Comparison of ENCODE assay signal across 8 mouse cellular contexts in the genomic region with DNA sequence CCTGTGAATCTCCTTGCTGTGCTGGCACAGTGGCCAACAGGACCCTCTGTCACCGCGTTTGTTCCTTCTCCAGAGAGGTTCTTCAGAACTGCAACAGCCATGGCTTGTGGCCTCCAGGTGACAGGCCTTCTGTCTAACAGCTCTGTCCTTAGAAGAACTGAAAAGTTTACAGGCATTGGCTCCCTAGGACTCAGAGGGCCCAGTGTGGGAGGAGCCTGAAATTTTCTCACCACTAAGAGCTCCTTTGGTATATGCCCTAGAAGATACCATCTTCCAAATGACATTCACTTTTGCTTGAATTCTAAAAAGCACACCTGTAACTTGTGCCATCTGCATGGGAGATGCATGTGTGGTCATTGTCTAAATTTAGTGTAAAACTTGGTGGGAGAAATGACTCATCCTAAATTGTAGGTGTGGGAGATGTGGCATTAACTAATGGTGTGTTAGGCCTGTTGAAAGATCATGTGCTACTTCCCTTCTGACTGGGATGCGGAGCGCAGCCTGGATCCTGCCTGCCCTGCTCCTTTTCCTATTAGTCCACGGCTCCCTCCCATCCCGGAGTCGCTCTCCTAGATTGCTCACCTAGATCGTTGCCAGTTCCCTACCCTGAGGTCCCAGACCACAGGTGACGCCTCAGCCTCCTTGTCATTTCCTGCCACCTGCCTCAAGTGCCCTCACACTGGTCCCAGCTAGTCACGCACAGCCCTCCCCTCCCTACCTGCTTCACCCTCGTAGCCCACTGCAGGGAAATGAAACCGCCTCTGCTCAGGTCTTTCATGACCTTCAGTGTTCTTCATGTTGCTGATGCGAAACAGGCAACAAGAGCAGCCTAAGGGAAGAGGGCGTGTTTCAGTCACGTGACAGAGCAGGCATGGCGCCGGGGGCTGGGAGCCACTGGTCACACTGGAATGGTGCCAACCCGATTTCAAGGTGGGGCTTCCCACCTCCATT. TPM values are rescaled to one million over a fixed set of nuclear protein-coding genes. Genes with fewer than 3 reads are reported as not detected.
DNase-seq lines count a peak whose midpoint lies in the region; ATAC-seq lines count a peak whose summit lies in the region.

No protein-coding gene starts in this region.

- peak overlapping the region; percentile 59; the same call in 1 of the 2 replicates for H3K27ac ChIP-seq in heart, embryonic 10.5 days
- peak overlapping the region; percentile 67 for H3K27ac ChIP-seq in embryonic facial prominence, embryonic 12.5 days
- H3K27ac ChIP-seq in hindbrain, embryonic 15.5 days (replicated peaks): peak overlapping the region; percentile 65
- peak overlapping the region; percentile 91 for H3K27ac ChIP-seq in lung, embryonic 15.5 days

- H3K9me3 ChIP-seq in heart, embryonic 10.5 days: no peaks in the 10 kb centered on the region
- H3K9me3 ChIP-seq in embryonic facial prominence, embryonic 12.5 days: no peaks in the 10 kb centered on the region
- no peaks in the 10 kb centered on the region for H3K9me3 ChIP-seq in hindbrain, embryonic 15.5 days
- no peaks in the 10 kb centered on the region for H3K9me3 ChIP-seq in lung, embryonic 15.5 days

- 79% methylated on average over 18 of the region's 18 CpGs for WGBS in heart, embryonic 10.5 days
- WGBS in embryonic facial prominence, embryonic 12.5 days: 66% methylated on average over 18 of the region's 18 CpGs
- WGBS in hindbrain, embryonic 15.5 days: 60% methylated on average over 18 of the region's 18 CpGs
- 45% methylated on average over 18 of the region's 18 CpGs for WGBS in lung, embryonic 15.5 days

- no peak for DNase-seq in heart, embryonic 10.5 days (ENCODE audit: low spot score)
- DNase-seq in heart, postnatal 36 days: no peak
- peak; percentile 88 for DNase-seq in spleen, postnatal 36 days (ENCODE audit: low spot score in 2 of 2)
- no peak for DNase-seq in layer of hippocampus, postnatal 14 days (ENCODE audit: low spot score in 2 of 2)
- DNase-seq in adipocyte (ENCODE audit: low spot score): no peak

- H3K4me3 ChIP-seq in heart, embryonic 10.5 days: peak overlapping the region; percentile 22; the same call in 1 of the 2 replicates
- H3K4me3 ChIP-seq in embryonic facial prominence, embryonic 12.5 days: no peak overlapping the region
- no peak overlapping the region for H3K4me3 ChIP-seq in hindbrain, embryonic 15.5 days
- no peak overlapping the region for H3K4me3 ChIP-seq in lung, embryonic 15.5 days

- no peak overlapping the region for H3K4me2 ChIP-seq in embryonic facial prominence, embryonic 12.5 days (replicated peaks)
- H3K4me2 ChIP-seq in hindbrain, embryonic 15.5 days: peak overlapping the region; percentile 23
- H3K4me2 ChIP-seq in lung, embryonic 15.5 days: peak overlapping the region; percentile 35

- no peak for ATAC-seq in embryonic facial prominence, embryonic 12.5 days (ENCODE audit: insufficient number of reproducible peaks, insufficient read depth, low FRiP score, low TSS enrichment)
- no peak for ATAC-seq in hindbrain, embryonic 15.5 days (ENCODE audit: low FRiP score, low read depth)
- no peak for ATAC-seq in lung, embryonic 15.5 days (ENCODE audit: borderline replicate concordance, extremely low read depth, low FRiP score, low TSS enrichment)

- intact Hi-C loops in heart, postnatal 36 days (cut with DNase I): no loop called here

- H3K4me1 ChIP-seq in heart, embryonic 10.5 days: peaks cover 66% of the 10 kb centered on the region
- H3K4me1 ChIP-seq in embryonic facial prominence, embryonic 12.5 days: peaks cover 79% of the 10 kb centered on the region
- peaks cover 82% of the 10 kb centered on the region for H3K4me1 ChIP-seq in hindbrain, embryonic 15.5 days (replicated peaks)
- H3K4me1 ChIP-seq in lung, embryonic 15.5 days: peaks cover 81% of the 10 kb centered on the region

- no peak overlapping the region for H3K9ac ChIP-seq in embryonic facial prominence, embryonic 12.5 days
- no peak overlapping the region for H3K9ac ChIP-seq in hindbrain, embryonic 15.5 days
- H3K9ac ChIP-seq in lung, embryonic 15.5 days: no peak overlapping the region

- H3K36me3 ChIP-seq in heart, embryonic 10.5 days: peaks cover 16% of the 10 kb centered on the region
- 0 out of 2 replicates have a peak, but pooled peaks cover 15% of the 10 kb centered on the region for H3K36me3 ChIP-seq in embryonic facial prominence, embryonic 12.5 days
- H3K36me3 ChIP-seq in hindbrain, embryonic 15.5 days: peaks cover 5% of the 10 kb centered on the region; the same call in 1 of the 2 replicates
- H3K36me3 ChIP-seq in lung, embryonic 15.5 days: peaks cover 8% of the 10 kb centered on the region; the same call in 1 of the 2 replicates

- H3K27me3 ChIP-seq in heart, embryonic 10.5 days (ENCODE audit: insufficient read depth, poor library complexity, severe bottlenecking): no peaks in the 10 kb centered on the region
- H3K27me3 ChIP-seq in embryonic facial prominence, embryonic 12.5 days: no peaks in the 10 kb centered on the region
- no peaks in the 10 kb centered on the region for H3K27me3 ChIP-seq in hindbrain, embryonic 15.5 days
- H3K27me3 ChIP-seq in lung, embryonic 15.5 days: no peaks in the 10 kb centered on the region

RNA-seq across cellular contexts. Expression of gene A3galt2, which starts 20.2 kb away (rescaled TPM):
- 0.04 and 0.10 TPM in 2 replicates for polyA plus RNA-seq in heart, embryonic 10.5 days (2016; fragmentation: Nextera tagmentation; extraction: Ambion mirVana)
- total RNA-seq in heart, postnatal 36 days (2021): under 1 TPM in 1 of 2 experiments, not detected in 1; 0.08 TPM
- polyA plus RNA-seq in embryonic facial prominence, embryonic 12.5 days (2016; fragmentation: Nextera tagmentation; extraction: Ambion mirVana): 0.18 and 0.19 TPM in 2 replicates
- polyA plus RNA-seq in hindbrain, embryonic 15.5 days (2015; fragmentation: Nextera tagmentation; extraction: Ambion mirVana): 0.18 and 0.24 TPM in 2 replicates
- 0.20 and 0.35 TPM in 2 replicates for polyA plus RNA-seq in lung, embryonic 15.5 days (2015; fragmentation: Nextera tagmentation; extraction: Ambion mirVana)
- total RNA-seq in layer of hippocampus, postnatal 14 days (2021): under 1 TPM; 0.35 to 0.62 TPM

Comparison
In these comparisons a context has a peak if more than half of its experiments do, and no peak if none do; other contexts are left out.
1. DNase-seq: peak in spleen, postnatal 36 days (2 of 2); none in heart, embryonic 10.5 days (single experiment), heart, postnatal 36 days (0 of 2), layer of hippocampus, postnatal 14 days (0 of 2) and adipocyte (single experiment).
2. Peak in every context shown above with its lines, with median percentiles within 50 percentile points of each other: H3K27ac ChIP-seq.